Comparison of ENCODE assay signal across 8 mouse cellular contexts in genomic region chr9:46272677-46273454, GRCm38 (mm10). TPM values are rescaled to one million over a fixed set of nuclear protein-coding genes. Genes with fewer than 3 reads are reported as not detected.
DNase-seq lines count a peak whose midpoint lies in the region; ATAC-seq and TF ChIP-seq lines count a peak whose summit lies in the region.

TSS of gene Zpr1 (plus strand) at chr9:46273064.

- peak; percentile 96 for ATAC-seq in kidney, embryonic 14.5 days (ENCODE audit: low FRiP score, low TSS enrichment)
- peak; percentile 84 for ATAC-seq in limb, embryonic 15.5 days (ENCODE audit: insufficient number of reproducible peaks, low FRiP score, low TSS enrichment, low read depth)

- H3K9ac ChIP-seq in kidney, embryonic 14.5 days (ENCODE audit: low read depth, low read length): peak within 1 kb of the TSS; percentile 76
- H3K9ac ChIP-seq in limb, embryonic 15.5 days: peak within 1 kb of the TSS; percentile 52

- no peaks in the 10 kb centered on the region for H3K9me3 ChIP-seq in kidney, embryonic 14.5 days (ENCODE audit: control insufficient read depth, low read length)
- no peaks in the 10 kb centered on the region for H3K9me3 ChIP-seq in limb, embryonic 15.5 days

- no peak; the same call in 1 of the 2 replicates for TF ChIP-seq CTCF in bone marrow macrophage, adult 2 months (IDR thresholded peaks at IDR 0.05; ENCODE audit: low read depth, low read length)
- no peak for TF ChIP-seq CTCF in embryonic fibroblast, embryonic 13.5 days (IDR thresholded peaks at IDR 0.05; ENCODE audit: borderline replicate concordance, insufficient read depth, low read length)

- peak; percentile 92 for TF ChIP-seq POLR2A in bone marrow macrophage, adult 2 months (IDR thresholded peaks at IDR 0.05; ENCODE audit: borderline replicate concordance, low read depth, low read length)
- TF ChIP-seq POLR2A in embryonic fibroblast, embryonic 13.5 days (IDR thresholded peaks at IDR 0.05; ENCODE audit: low read depth, low read length): peak; percentile 54

- H3K36me3 ChIP-seq in kidney, embryonic 14.5 days (ENCODE audit: control insufficient read depth, insufficient read depth, low read length): peaks cover 29% of the 10 kb centered on the region
- peaks cover 35% of the 10 kb centered on the region for H3K36me3 ChIP-seq in limb, embryonic 15.5 days

- H3K27me3 ChIP-seq in kidney, embryonic 14.5 days (ENCODE audit: control insufficient read depth, insufficient read depth, low read length): peaks cover 9% of the 10 kb centered on the region; the same call in 1 of the 2 replicates
- peaks cover 20% of the 10 kb centered on the region for H3K27me3 ChIP-seq in limb, embryonic 15.5 days

- H3K27ac ChIP-seq in bone marrow macrophage, adult 2 months (ENCODE audit: insufficient read depth, low read depth, low read length): peak within 1 kb of the TSS; percentile 43
- no peak within 1 kb of the TSS for H3K27ac ChIP-seq in embryonic fibroblast, embryonic 13.5 days (ENCODE audit: insufficient read depth, low read length)
- H3K27ac ChIP-seq in kidney, embryonic 14.5 days (ENCODE audit: low read depth, low read length): peak within 1 kb of the TSS; percentile 68; the same call in 1 of the 2 replicates
- H3K27ac ChIP-seq in limb, embryonic 15.5 days: peak within 1 kb of the TSS; percentile 79

- 6% methylated on average over 45 of the region's 45 CpGs for WGBS in kidney, embryonic 14.5 days
- WGBS in limb, embryonic 15.5 days: 6% methylated on average over 45 of the region's 45 CpGs

- peak; percentile 95 for DNase-seq in A20 (ENCODE audit: low read depth, low spot score)
- DNase-seq in heart, adult 9 months (ENCODE audit: low spot score in 2 of 2): peak; percentile 92 to 93
- peak; percentile 76 to 84 for DNase-seq in monocyte, adult 2 months (ENCODE audit: low read depth in 1 of 2, low spot score in 2 of 2)
- peak; percentile 91 for DNase-seq in spleen, postnatal 36 days (ENCODE audit: low spot score in 2 of 2)

- peak within 1 kb of the TSS; percentile 86 for H3K4me3 ChIP-seq in bone marrow macrophage, adult 2 months (ENCODE audit: insufficient read depth, low read length)
- H3K4me3 ChIP-seq in embryonic fibroblast, embryonic 13.5 days (ENCODE audit: insufficient read depth, low read length): peak within 1 kb of the TSS; percentile 98
- peak within 1 kb of the TSS; percentile 82 for H3K4me3 ChIP-seq in kidney, embryonic 14.5 days (ENCODE audit: low read length)
- peak within 1 kb of the TSS; percentile 80 for H3K4me3 ChIP-seq in limb, embryonic 15.5 days

- peaks cover 9% of the 10 kb centered on the region for H3K4me1 ChIP-seq in bone marrow macrophage, adult 2 months (ENCODE audit: control insufficient read depth, insufficient read depth, low read length)
- no peaks in the 10 kb centered on the region for H3K4me1 ChIP-seq in embryonic fibroblast, embryonic 13.5 days (ENCODE audit: control insufficient read depth, insufficient read depth, low read length)
- peaks cover 14% of the 10 kb centered on the region for H3K4me1 ChIP-seq in kidney, embryonic 14.5 days (ENCODE audit: control insufficient read depth, insufficient read depth, low read length)
- H3K4me1 ChIP-seq in limb, embryonic 15.5 days: peaks cover 21% of the 10 kb centered on the region

- H3K4me2 ChIP-seq in kidney, embryonic 14.5 days (replicated peaks; ENCODE audit: low read depth, low read length): peak within 1 kb of the TSS; percentile 89
- H3K4me2 ChIP-seq in limb, embryonic 15.5 days: peak within 1 kb of the TSS; percentile 74

RNA-seq across cellular contexts. Expression of gene Zpr1, which starts in this region (rescaled TPM):
- polyA plus RNA-seq in bone marrow macrophage, adult 2 months (2012; ENCODE audit: insufficient read depth, insufficient read length, missing spikeins): 35.5 and 41.6 TPM in 2 replicates
- 43.1 and 48.8 TPM in 2 replicates for polyA plus RNA-seq in embryonic fibroblast, embryonic 13.5 days (2011; ENCODE audit: insufficient read length, low read depth, missing spikeins)
- 55.0 and 64.2 TPM in 2 replicates for polyA plus RNA-seq in kidney, embryonic 14.5 days (2014; fragmentation: Nextera tagmentation; extraction: Ambion mirVana)
- 56.6 and 60.0 TPM in 2 replicates for polyA plus RNA-seq in limb, embryonic 15.5 days (2015; fragmentation: Nextera tagmentation; extraction: Ambion mirVana)
